Mouse (Mus musculus) midbrain, embryonic 15.5 days (tissue): ENCODE results near the gene Afap1l2. TPM values are rescaled to one million over a fixed set of nuclear protein-coding genes. Genes with fewer than 3 reads are reported as not detected.

Source experiments
- ATAC-seq: fragments of 200-750 bp; cut with Nextera tagmentation; replicated peaks from 2 replicates; pipeline ENCODE4 v1.8.0; 2017; ENCODE audit warnings: moderate TSS enrichment
- H3K27ac ChIP-seq: fragments of 300-500 bp; sonication (generic); 2 replicates; pipeline ENCODE4 v1.5.1; 2015; ENCODE audit warnings: mild to moderate bottlenecking, inconsistent platforms
- H3K27me3 ChIP-seq: fragments of 300-500 bp; sonication (generic); replicated peaks from 2 replicates; pipeline ENCODE4 v1.6.1; 2015; ENCODE audit warnings: inconsistent platforms
- H3K36me3 ChIP-seq: fragments of 300-500 bp; sonication (generic); replicated peaks from 2 replicates; pipeline ENCODE4 v1.6.1; 2015; ENCODE audit warnings: inconsistent platforms
- H3K4me1 ChIP-seq: fragments of 300-500 bp; sonication (generic); 2 replicates; pipeline ENCODE4 v1.6.1; 2015; ENCODE audit warnings: inconsistent platforms
- H3K4me2 ChIP-seq: fragments of 300-500 bp; sonication (generic); 2 replicates; pipeline ENCODE4 v1.6.1; 2015; ENCODE audit warnings: inconsistent platforms, mild to moderate bottlenecking, moderate library complexity
- H3K4me3 ChIP-seq: fragments of 300-500 bp; sonication (generic); 2 replicates; pipeline ENCODE4 v1.5.1; 2015; ENCODE audit warnings: mild to moderate bottlenecking, inconsistent platforms
- H3K9ac ChIP-seq: fragments of 300-500 bp; sonication (generic); 2 replicates; pipeline ENCODE4 v1.6.1; 2015; ENCODE audit warnings: mild to moderate bottlenecking, inconsistent platforms
- H3K9me3 ChIP-seq: fragments of 300-500 bp; sonication (generic); 2 replicates; pipeline ENCODE4 v1.6.1; 2016; ENCODE audit warnings: inconsistent platforms
- WGBS: fragments of 180-500 bp; shearing (Covaris S2); methylation state at CpG from one replicate; pipeline ENCODE4 v1.1.7; 2015; ENCODE audit warnings: mixed read lengths; 5-methylcytosine and 5-hydroxymethylcytosine counted together
- polyA plus RNA-seq: library from polyadenylated mRNA; unstranded; fragments of >200 nt; fragmentation: Nextera tagmentation; extraction: Ambion mirVana; gene quantifications from 2 replicates; pipeline ENCODE4 v1.2.1, GENCODE M21; 2015

The Afap1l2 gene
- polyA plus RNA-seq, 1 experiment from 2014 or later = 9.6 TPM

DNA sequence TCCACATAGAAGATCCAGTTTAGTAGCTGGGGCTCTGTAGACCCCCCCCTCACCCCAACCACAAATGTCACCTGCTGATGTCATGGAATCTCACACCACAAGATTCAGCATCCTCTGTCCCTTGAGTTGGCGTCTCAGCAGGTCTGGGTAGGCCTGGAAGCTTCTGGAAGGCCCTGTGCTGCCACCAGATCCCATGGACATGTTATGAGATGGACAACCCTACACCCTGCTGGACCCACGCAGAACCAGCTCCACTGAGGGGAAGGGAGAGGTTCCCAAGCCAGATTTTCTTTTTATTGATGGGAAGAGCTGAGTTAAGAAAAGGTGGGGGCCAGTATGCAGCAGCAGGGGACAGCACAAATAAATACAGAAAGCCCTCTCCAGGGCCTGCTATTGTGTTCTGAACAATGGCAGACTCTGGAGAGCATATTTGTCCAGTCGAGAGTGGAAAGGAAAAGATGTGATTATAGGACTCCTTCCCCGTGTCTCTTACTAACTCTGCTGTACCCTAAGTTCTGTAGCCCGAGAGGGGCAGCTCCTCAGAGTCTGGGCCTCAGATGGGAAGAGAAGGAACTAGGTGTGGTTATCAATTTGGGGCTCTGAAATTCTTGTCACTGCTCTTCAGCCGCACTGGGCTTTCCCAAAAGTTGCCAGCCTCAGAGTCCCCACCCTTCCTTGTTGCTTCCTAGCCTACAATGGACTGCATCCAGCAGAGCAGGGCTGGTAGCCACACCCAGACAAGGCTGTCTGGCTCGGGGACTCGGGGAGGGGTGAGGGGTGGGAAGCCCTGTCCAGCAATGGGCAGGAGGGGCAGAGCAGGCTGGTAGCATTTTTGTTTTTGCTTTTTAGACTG is 20.5 kb upstream of the Afap1l2 start:
- H3K4me1 ChIP-seq = no peaks in the 10 kb centered on the region
- no peak for ATAC-seq
- no peaks in the 10 kb centered on the region for H3K27me3 ChIP-seq
- no peak overlapping the region for H3K4me3 ChIP-seq
- WGBS = 24% methylated on average over 8 of the region's 8 CpGs
- H3K9me3 ChIP-seq = no peaks in the 10 kb centered on the region
- no peak overlapping the region for H3K27ac ChIP-seq
- no peaks in the 10 kb centered on the region for H3K36me3 ChIP-seq
- no peak overlapping the region for H3K9ac ChIP-seq
- H3K4me2 ChIP-seq = no peak overlapping the region

DNA sequence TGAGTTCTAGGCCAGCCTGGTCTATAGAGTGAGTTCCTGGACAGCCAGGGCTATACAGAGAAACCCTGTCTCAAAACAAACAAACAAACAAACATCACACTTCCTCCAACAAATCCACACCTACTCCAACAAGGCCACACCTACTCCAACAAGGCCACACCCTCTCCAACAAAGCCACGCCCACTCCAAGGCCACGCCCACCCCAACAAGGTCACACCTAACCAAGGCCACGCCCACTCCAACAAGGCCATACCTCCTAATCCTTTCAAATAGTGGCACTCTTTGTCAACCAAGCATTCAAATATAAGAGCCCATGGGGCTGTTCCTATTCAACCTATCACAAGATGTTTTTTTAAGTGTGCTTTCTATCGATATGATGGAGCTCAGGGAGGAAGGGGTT is 18.5 kb upstream of the Afap1l2 start:
- no peaks in the 10 kb centered on the region for H3K36me3 ChIP-seq
- H3K4me3 ChIP-seq = no peak overlapping the region
- H3K9ac ChIP-seq = no peak overlapping the region
- H3K4me2 ChIP-seq = no peak overlapping the region
- H3K4me1 ChIP-seq = no peaks in the 10 kb centered on the region
- no peak for ATAC-seq
- no peaks in the 10 kb centered on the region for H3K27me3 ChIP-seq
- no peak overlapping the region for H3K27ac ChIP-seq
- 76% methylated on average over 4 of the region's 4 CpGs for WGBS
- no peaks in the 10 kb centered on the region for H3K9me3 ChIP-seq

DNA sequence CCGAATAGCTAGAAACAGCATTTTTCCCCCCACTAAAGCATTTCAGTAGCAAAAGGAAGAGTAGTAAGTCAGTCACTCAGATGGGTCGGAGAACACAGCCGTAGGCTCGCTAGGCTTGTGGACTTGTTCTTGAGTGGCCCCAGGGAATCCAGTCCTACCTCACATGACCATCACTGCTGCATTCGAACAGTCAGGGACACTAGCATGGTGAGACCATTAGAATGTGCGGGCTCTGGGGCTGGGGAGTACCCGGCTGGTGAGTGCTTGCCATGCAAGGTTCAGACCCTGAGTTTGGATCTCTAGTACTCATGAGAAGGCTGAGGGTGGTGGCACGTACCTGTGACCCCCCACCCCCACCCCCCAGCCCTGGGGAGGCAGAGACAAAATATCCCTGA is 9.8 kb upstream of the Afap1l2 start:
- Histone ChIP-seq H3K9ac (no peak overlapping the region), H3K27ac (no peak overlapping the region), H3K4me1 (0 out of 2 replicates have a peak, but pooled peaks cover 7% of the 10 kb centered on the region), H3K4me2 (no peak overlapping the region), H3K27me3 (no peaks in the 10 kb centered on the region), H3K4me3 (no peak overlapping the region), H3K36me3 (no peaks in the 10 kb centered on the region), H3K9me3 (no peaks in the 10 kb centered on the region)
- ATAC-seq = no peak
- WGBS = 74% methylated on average over 8 of the region's 8 CpGs

DNA sequence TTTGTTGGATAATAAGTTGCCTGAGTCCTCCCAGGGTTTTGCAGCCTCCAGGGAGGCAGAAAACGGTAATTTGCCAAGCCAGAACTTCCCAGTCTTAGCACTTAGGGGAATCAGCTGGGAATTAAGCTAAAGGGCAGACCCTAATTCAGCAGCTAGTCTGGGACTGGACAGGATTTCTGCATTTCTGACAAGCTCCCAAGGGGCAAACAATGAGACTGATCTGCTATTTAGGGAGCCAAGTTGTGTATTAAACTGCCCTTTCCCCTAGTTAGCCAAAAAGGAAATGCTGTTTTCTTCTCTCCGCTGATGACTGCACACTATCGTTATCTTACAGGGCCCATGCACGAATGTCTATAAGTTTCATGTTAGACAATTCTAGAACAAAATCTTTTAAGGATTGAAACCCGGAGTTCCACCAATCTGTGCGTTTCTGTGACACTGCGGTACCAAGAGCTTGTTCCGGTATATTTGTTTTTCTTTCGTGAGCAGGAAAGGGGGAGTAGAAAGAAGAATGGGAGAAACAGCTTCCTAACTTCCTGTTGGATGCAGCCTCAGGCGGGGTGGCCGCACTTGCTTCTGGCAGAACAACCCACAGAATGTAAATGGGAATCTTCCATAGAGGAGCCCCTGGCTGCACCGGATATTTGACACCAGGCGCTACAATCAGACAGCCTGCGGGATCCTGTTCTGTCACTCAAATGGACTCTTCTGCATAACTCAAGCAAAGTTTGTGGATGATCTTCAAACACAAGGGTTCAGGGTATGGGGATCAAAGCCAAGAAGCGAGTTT is 9.2 kb upstream of the Afap1l2 start:
- WGBS = 48% methylated on average over 15 of the region's 15 CpGs
- Histone ChIP-seq H3K4me2 (no peak overlapping the region), H3K4me1 (0 out of 2 replicates have a peak, but pooled peaks cover 7% of the 10 kb centered on the region), H3K9ac (no peak overlapping the region), H3K4me3 (no peak overlapping the region), H3K36me3 (no peaks in the 10 kb centered on the region), H3K9me3 (no peaks in the 10 kb centered on the region), H3K27ac (0 out of 2 replicates have a peak overlapping the region, but pooled peaks have one; percentile 22), H3K27me3 (no peaks in the 10 kb centered on the region)
- no peak for ATAC-seq

DNA sequence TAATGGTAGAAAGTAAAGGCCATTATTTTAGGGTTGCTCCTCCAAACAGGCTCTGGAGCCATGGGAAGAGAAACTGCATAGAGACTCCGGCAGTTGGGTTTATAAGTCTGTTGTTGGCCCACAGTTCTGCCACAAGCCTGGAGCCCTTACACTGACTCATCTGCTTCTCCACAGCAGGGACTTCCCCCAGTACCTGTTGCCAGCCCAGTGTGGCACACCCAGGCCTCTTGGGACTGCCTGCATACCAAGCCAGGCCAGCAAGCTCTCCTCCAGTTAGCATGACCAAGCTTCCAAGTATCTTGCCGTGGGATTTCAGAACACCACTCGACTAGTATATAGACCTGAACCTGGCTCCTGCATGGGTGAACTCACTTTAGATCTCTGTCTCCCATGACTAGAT is 6.8 kb upstream of the Afap1l2 start:
- WGBS = 89% methylated on average over 3 of the region's 3 CpGs

DNA sequence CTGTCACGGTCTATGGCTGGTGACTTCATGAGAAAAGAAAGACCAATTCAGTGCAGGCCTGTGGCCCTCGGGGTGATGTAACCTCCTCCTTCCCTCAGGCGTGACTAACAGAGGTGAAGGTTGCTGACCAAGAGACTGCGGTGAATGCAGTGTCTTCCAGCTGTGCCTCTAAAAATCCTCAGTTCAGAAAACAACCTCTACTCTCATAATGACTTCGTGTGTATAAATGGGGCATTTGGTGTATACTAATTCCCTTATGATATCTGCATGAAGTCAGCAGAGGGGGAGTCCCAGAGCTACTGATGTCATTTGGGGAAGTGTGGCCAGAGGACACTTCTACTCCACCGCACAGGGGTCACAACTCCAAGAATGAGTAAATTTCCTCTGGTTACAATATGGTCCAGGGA is 5.2 kb upstream of the Afap1l2 start:
- H3K9ac ChIP-seq = no peak overlapping the region
- H3K36me3 ChIP-seq = no peaks in the 10 kb centered on the region
- H3K27me3 ChIP-seq = peaks cover 10% of the 10 kb centered on the region
- peaks cover 10% of the 10 kb centered on the region for H3K4me1 ChIP-seq
- H3K27ac ChIP-seq = no peak overlapping the region
- ATAC-seq = no peak
- H3K4me2 ChIP-seq = no peak overlapping the region
- WGBS = 40% methylated on average over 6 of the region's 6 CpGs
- H3K4me3 ChIP-seq = no peak overlapping the region
- H3K9me3 ChIP-seq = no peaks in the 10 kb centered on the region

More for the DNA sequence above, 6.8 kb upstream of the Afap1l2 start:
- H3K9me3 ChIP-seq = no peaks in the 10 kb centered on the region
- H3K4me2 ChIP-seq = no peak overlapping the region
- no peak for ATAC-seq
- H3K27ac ChIP-seq = no peak overlapping the region
- 0 out of 2 replicates have a peak, but pooled peaks cover 7% of the 10 kb centered on the region for H3K4me1 ChIP-seq
- H3K9ac ChIP-seq = no peak overlapping the region
- peaks cover 1% of the 10 kb centered on the region; the same call in 1 of the 2 replicates for H3K27me3 ChIP-seq
- no peak overlapping the region for H3K4me3 ChIP-seq
- H3K36me3 ChIP-seq = no peaks in the 10 kb centered on the region

DNA sequence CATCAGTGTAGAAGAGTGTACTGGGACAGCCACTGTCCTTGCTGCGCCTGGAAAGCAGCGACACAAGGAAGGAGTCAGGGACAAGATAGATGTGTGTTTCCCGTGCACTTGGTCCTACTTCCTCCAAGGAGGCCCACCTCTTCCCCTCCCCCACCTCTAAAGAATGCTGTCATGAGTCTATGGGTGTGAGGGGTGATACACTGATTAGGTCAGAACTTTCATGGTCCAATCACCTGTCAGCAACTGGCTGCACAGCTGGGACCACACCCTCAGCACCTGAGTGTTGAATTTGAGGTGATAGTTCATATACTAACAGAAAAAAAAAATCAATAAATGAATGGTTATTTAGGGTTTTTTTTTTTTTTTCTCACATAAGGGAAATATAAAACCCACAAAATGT is 4.0 kb upstream of the Afap1l2 start:
- H3K9me3 ChIP-seq = no peaks in the 10 kb centered on the region
- no peak overlapping the region for H3K4me3 ChIP-seq
- H3K4me2 ChIP-seq = no peak overlapping the region
- peaks cover 21% of the 10 kb centered on the region for H3K4me1 ChIP-seq
- H3K9ac ChIP-seq = no peak overlapping the region
- no peak overlapping the region for H3K27ac ChIP-seq
- no peak for ATAC-seq
- H3K36me3 ChIP-seq = no peaks in the 10 kb centered on the region
- WGBS = 77% methylated on average over 3 of the region's 3 CpGs
- peaks cover 21% of the 10 kb centered on the region for H3K27me3 ChIP-seq

DNA sequence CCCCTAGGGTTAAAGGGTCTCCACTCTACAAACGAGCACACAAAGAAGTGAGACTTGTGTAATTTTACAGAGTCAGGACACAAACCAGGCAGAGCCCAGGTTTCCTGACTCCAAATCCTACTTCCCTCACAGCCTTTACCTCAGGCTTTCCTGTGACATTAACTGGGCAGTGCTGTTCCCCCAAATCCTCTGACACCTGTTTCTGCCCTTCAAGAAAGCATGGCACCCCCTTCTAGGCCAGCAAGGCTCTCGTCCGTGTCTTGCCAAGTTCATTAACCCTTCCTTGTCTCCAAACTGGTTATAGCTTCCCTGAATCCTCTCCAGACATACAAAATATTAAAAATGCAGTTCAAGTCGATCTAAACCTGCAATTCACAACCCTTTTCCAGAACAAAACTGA is 2.0 kb upstream of the Afap1l2 start:
- Histone ChIP-seq H3K27ac (no peak overlapping the region), H3K36me3 (no peaks in the 10 kb centered on the region), H3K4me2 (no peak overlapping the region), H3K4me3 (no peak overlapping the region), H3K4me1 (peaks cover 14% of the 10 kb centered on the region), H3K27me3 (peaks cover 21% of the 10 kb centered on the region), H3K9me3 (no peaks in the 10 kb centered on the region), H3K9ac (no peak overlapping the region)
- ATAC-seq = no peak
- WGBS = 37% methylated on average over 4 of the region's 4 CpGs

DNA sequence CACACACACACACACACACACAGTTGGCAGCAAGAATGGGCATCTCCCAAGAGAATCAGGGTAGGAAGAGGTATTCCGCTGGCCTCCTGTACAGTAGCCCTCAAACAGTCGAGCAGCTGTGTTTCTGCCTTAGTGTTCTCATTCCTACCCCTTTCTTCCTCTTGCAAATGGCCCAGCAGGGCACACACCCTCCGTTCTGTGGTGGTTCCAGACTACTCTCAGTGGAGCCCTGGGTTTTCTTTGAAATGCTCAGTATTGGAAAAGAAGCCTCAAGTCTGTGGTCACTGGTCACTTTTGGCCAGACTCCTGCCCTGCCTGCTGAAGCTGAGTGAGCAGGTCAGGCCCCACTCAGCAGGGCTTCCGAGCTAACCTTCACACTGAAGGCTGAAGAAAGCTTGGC is 1.6 kb upstream of the Afap1l2 start:
- ATAC-seq = no peak
- WGBS = 48% methylated on average over 4 of the region's 4 CpGs
- Histone ChIP-seq H3K4me2 (no peak overlapping the region), H3K4me3 (no peak overlapping the region), H3K9me3 (no peaks in the 10 kb centered on the region), H3K9ac (no peak overlapping the region), H3K27me3 (peaks cover 21% of the 10 kb centered on the region), H3K4me1 (peaks cover 14% of the 10 kb centered on the region), H3K36me3 (no peaks in the 10 kb centered on the region), H3K27ac (no peak overlapping the region)

DNA sequence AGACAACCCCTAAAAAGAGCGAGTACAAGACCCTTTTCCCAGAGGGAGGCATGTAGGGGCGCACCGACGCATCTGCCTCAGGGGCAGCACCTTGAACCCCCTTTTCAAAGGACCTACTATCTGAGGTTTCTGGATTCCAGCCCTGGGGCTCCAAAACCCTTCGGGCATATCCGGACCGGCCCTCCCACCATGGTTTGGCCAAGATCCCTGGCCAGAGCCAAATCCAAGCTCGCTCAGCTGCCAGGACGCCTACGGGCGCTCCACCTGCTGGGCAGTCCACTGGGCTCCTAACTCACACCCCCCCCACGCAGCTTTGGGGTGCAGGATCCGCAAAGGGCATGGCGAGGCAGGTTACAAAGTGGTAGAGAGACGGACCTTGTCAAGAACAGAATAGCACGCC is 737 bp downstream of the Afap1l2 start:
- Histone ChIP-seq H3K4me1 (peaks cover 20% of the 10 kb centered on the region), H3K9ac (peak overlapping the region; percentile 23; the same call in 1 of the 2 replicates), H3K36me3 (no peaks in the 10 kb centered on the region), H3K9me3 (no peaks in the 10 kb centered on the region), H3K4me3 (peak overlapping the region; percentile 43), H3K4me2 (peak overlapping the region; percentile 86), H3K27ac (no peak overlapping the region), H3K27me3 (peaks cover 21% of the 10 kb centered on the region)
- WGBS = 56% methylated on average over 16 of the region's 16 CpGs
- ATAC-seq = no peak

DNA sequence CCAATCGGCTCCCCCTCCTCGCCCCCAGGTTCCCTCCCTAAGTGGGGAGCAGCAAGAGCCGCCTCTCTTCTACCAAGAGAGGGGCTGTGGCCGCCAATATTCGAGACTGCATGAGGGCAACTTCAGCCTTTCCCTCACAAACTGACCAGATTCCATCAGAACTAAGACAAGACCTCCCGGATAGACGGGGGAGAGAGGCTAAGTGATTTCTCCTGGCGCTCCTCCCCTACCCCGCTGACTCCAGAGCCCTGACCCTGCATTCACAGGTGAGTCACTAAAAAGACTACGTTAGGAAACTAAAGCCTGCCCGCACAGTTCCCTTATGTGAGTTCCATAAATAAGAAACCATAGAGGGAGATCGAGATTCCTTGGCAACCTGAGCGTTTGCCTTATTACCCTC is 1.2 kb downstream of the Afap1l2 start:
- ATAC-seq = no peak
- Histone ChIP-seq H3K9ac (no peak overlapping the region), H3K27ac (no peak overlapping the region), H3K4me1 (peaks cover 20% of the 10 kb centered on the region), H3K4me3 (0 out of 2 replicates have a peak overlapping the region, but pooled peaks have one; percentile 12), H3K36me3 (no peaks in the 10 kb centered on the region), H3K27me3 (peaks cover 21% of the 10 kb centered on the region), H3K9me3 (no peaks in the 10 kb centered on the region), H3K4me2 (peak overlapping the region; percentile 11; the same call in 1 of the 2 replicates)
- WGBS = 55% methylated on average over 13 of the region's 13 CpGs

DNA sequence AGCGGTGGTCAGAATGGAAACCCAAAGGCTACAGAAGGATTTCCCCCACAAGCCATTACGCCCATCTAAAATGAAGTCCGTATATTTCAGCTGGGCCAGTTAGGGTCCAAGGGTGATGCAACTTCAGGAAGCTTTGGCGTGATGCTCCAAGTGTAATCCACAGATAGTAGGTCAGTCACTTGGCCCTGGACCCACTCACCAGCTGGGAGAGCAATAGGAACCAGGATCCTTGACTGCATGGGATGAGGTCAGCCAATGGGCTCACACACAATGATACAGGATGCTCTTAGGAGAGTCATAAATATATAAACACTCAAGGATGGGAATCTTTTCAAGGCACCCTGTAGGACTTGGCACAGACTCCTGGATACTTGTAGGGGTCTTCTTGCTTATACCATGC is 3.0 kb downstream of the Afap1l2 start:
- no peak for ATAC-seq
- H3K27me3 ChIP-seq = peaks cover 21% of the 10 kb centered on the region
- WGBS = 93% methylated on average over 4 of the region's 4 CpGs
- H3K27ac ChIP-seq = no peak overlapping the region
- H3K4me1 ChIP-seq = peaks cover 20% of the 10 kb centered on the region
- H3K36me3 ChIP-seq = no peaks in the 10 kb centered on the region
- no peak overlapping the region for H3K4me2 ChIP-seq
- H3K9ac ChIP-seq = no peak overlapping the region
- no peaks in the 10 kb centered on the region for H3K9me3 ChIP-seq
- no peak overlapping the region for H3K4me3 ChIP-seq
